Mouse (Mus musculus): ENCODE measurements around the gene Acaa1a. TPM values are rescaled to one million over a fixed set of nuclear protein-coding genes. Genes with fewer than 3 reads are reported as not detected.

Gene Acaa1a
- polyA plus RNA-seq, 1 experiment from 2014 or later = 81.6 TPM

DNA sequence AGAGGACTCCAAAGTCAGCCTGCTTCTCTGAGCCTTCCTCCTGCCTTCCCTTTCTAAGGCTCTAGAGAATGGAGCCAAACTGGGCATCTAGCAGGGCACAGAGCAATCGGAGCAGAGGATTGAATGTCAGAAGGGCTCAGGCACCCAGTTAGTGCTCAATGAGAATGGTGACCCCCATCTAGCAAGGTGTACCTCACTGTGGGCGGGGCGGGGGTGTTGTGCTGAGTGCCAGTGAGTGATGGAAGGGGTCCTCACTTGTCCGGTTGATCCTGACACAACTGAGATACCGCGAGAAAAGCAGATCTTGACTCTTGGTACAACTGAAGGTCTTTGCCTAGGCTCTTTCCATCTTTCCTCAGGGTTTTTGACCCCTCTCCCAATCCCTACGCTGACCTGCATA is 370 bp upstream of the Acaa1a start:
- Histone ChIP-seq H3K4me2 (ENCODE audit: low read length) (peak overlapping the region; percentile 84), H3K27me3 (ENCODE audit: control insufficient read depth, insufficient read depth, low read length) (no peaks in the 10 kb centered on the region), H3K27ac (replicated peaks in 1 of 2; ENCODE audit: control insufficient read depth in 1 of 2, insufficient read depth in 1 of 2, low read depth in 2 of 2, low read length in 2 of 2) (no peak overlapping the region), H3K4me3 (ENCODE audit: control insufficient read depth in 1 of 2, insufficient read depth in 1 of 2, low read depth in 1 of 2, low read length in 2 of 2) (peak overlapping the region; percentile 79 to 89), H3K9me3 (ENCODE audit: control insufficient read depth, low read length) (no peaks in the 10 kb centered on the region), H3K36me3 (ENCODE audit: control insufficient read depth, insufficient read depth, low read length) (peaks cover 23% of the 10 kb centered on the region), H3K4me1 (ENCODE audit: control insufficient read depth in 2 of 2, insufficient read depth in 2 of 2, low read length in 2 of 2) (peaks cover 16 to 21% of the 10 kb centered on the region in 2 experiments), H3K9ac (ENCODE audit: low read length) (peak overlapping the region; percentile 82)
- WGBS = 44% methylated on average over 7 of the region's 7 CpGs
- no peak for ATAC-seq (ENCODE audit: insufficient number of reproducible peaks, insufficient read depth, low FRiP score, low read depth)

DNA sequence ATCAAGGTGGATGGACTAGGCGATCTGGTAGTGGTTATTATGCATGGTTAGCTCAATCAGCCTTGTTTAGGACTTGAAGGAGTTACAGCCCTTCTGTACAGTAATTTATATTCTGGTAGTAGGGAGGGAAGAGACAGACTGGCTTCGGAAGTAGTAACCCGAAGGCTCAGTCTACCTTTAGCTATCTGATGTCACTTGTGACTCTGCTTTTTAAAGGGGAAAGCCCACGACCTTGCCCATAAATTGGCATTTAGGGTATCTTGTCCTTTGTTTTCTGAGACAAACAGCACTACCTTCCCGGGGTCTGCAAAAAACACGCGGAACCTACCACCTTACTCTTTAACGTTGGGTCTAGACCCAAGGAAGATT is 720 bp downstream of the Acaa1a start:
- Histone ChIP-seq H3K27ac (replicated peaks in 1 of 2; ENCODE audit: control insufficient read depth in 1 of 2, insufficient read depth in 1 of 2, low read depth in 2 of 2, low read length in 2 of 2) (peak overlapping the region; percentile 90 to 94), H3K9me3 (ENCODE audit: control insufficient read depth, low read length) (no peaks in the 10 kb centered on the region), H3K27me3 (ENCODE audit: control insufficient read depth, insufficient read depth, low read length) (no peaks in the 10 kb centered on the region), H3K36me3 (ENCODE audit: control insufficient read depth, insufficient read depth, low read length) (peaks cover 34% of the 10 kb centered on the region), H3K4me3 (ENCODE audit: control insufficient read depth in 1 of 2, insufficient read depth in 1 of 2, low read depth in 1 of 2, low read length in 2 of 2) (peak overlapping the region; percentile 79 to 89), H3K9ac (ENCODE audit: low read length) (peak overlapping the region; percentile 82), H3K4me2 (ENCODE audit: low read length) (peak overlapping the region; percentile 84), H3K4me1 (ENCODE audit: control insufficient read depth in 2 of 2, insufficient read depth in 2 of 2, low read length in 2 of 2) (peaks cover 10 to 15% of the 10 kb centered on the region in 2 experiments)
- ATAC-seq (ENCODE audit: insufficient number of reproducible peaks, insufficient read depth, low FRiP score, low read depth) = no peak
- 2% methylated on average over 8 of the region's 8 CpGs for whole genome bisulfite sequencing

DNA sequence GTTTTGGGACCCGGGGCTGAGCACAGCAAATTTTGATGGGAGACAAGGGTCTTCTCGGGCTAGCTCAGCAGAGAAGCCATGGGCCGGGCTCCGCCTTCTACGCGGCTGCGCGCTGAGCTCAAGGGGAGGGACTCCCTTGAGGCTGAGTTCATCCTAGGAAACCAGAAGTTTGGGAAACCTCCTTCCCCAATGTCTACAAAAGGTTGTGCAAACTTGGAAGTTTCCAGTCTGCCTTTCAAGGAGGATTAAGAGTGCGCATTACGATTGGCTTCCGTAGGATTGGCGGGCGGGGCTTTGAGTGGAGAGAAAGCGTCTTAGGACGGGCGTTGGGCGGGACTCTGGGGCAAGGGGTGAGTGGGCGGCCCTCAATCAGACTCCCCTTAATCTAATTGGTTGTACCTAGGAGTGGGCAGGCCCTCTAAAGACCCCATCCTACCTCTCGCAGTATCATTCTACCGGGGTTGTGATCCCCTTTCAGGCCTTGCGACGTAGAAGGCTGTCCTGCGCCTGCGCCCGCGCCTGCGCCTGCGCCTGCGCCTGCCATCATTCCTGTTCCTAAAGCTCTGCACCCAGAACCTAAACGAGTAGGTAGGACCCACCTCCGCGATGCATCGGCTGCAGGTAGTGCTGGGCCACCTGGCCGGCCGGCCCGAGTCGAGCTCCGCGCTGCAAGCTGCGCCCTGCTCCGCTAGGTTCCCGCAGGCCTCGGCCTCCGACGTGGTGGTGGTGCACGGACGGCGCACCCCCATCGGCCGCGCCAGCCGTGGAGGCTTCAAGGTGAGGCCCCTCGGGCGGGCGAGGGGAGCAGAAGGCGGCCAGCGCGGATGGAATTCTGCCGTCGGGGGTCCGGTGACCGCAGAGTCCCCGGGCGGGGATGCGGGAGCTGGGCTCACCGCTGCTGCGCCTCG is 1.7 kb downstream of the Acaa1a start, which contains the start of gene Myd88:
Gene Myd88 (minus strand): TSS at position 503 of the 908 bp plus-strand sequence.
- H3K9ac ChIP-seq (ENCODE audit: low read length) = peak within 1 kb of the TSS; percentile 82
- under 1% methylated on average over 68 of the region's 68 CpGs for WGBS
- H3K4me3 ChIP-seq (ENCODE audit: control insufficient read depth in 1 of 2, insufficient read depth in 1 of 2, low read depth in 1 of 2, low read length in 2 of 2) = peak within 1 kb of the TSS; percentile 79 to 89
- H3K4me1 ChIP-seq (ENCODE audit: control insufficient read depth in 2 of 2, insufficient read depth in 2 of 2, low read length in 2 of 2) = peaks cover 10 to 15% of the 10 kb centered on the region in 2 experiments
- H3K4me2 ChIP-seq (ENCODE audit: low read length) = peak within 1 kb of the TSS; percentile 84
- H3K27me3 ChIP-seq (ENCODE audit: control insufficient read depth, insufficient read depth, low read length) = no peaks in the 10 kb centered on the region
- H3K9me3 ChIP-seq (ENCODE audit: control insufficient read depth, low read length) = no peaks in the 10 kb centered on the region
- peaks cover 44% of the 10 kb centered on the region for H3K36me3 ChIP-seq (ENCODE audit: control insufficient read depth, insufficient read depth, low read length)
- peak within 1 kb of the TSS; percentile 90 to 94 for H3K27ac ChIP-seq (replicated peaks in 1 of 2; ENCODE audit: control insufficient read depth in 1 of 2, insufficient read depth in 1 of 2, low read depth in 2 of 2, low read length in 2 of 2)
- ATAC-seq (ENCODE audit: insufficient number of reproducible peaks, insufficient read depth, low FRiP score, low read depth) = peak; percentile 96

DNA sequence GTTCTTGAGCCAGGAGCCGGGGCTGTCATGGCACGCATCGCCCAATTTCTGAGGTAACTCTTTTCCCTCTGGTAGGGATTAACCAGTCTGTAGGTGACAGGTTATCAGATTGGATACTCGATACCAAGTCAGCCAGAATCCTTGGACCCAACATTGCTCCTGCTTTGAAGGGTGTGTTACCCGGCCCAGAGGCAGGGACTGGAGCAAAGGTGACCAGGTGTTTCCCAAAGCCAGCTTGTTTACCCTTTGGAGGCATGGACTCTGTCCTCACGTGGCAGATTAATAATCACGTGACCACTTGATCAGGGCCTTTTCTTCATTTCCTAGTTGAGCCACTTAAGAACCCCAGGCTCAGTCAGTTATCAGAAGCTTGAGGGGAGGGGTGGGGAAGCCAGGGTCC is 3.3 kb downstream of the Acaa1a start:
- H3K27me3 ChIP-seq (ENCODE audit: control insufficient read depth, insufficient read depth, low read length) = no peaks in the 10 kb centered on the region
- no peaks in the 10 kb centered on the region for H3K9me3 ChIP-seq (ENCODE audit: control insufficient read depth, low read length)
- peaks cover 51% of the 10 kb centered on the region for H3K36me3 ChIP-seq (ENCODE audit: control insufficient read depth, insufficient read depth, low read length)
- H3K27ac ChIP-seq (replicated peaks in 1 of 2; ENCODE audit: control insufficient read depth in 1 of 2, insufficient read depth in 1 of 2, low read depth in 2 of 2, low read length in 2 of 2) = no peak overlapping the region
- peaks cover 10 to 15% of the 10 kb centered on the region in 2 experiments for H3K4me1 ChIP-seq (ENCODE audit: control insufficient read depth in 2 of 2, insufficient read depth in 2 of 2, low read length in 2 of 2)
- 87% methylated on average over 7 of the region's 7 CpGs for WGBS
- H3K4me3 ChIP-seq (ENCODE audit: control insufficient read depth in 1 of 2, insufficient read depth in 1 of 2, low read depth in 1 of 2, low read length in 2 of 2) = no peak overlapping the region
- no peak overlapping the region for H3K4me2 ChIP-seq (ENCODE audit: low read length)
- ATAC-seq (ENCODE audit: insufficient number of reproducible peaks, insufficient read depth, low FRiP score, low read depth) = no peak
- H3K9ac ChIP-seq (ENCODE audit: low read length) = no peak overlapping the region

DNA sequence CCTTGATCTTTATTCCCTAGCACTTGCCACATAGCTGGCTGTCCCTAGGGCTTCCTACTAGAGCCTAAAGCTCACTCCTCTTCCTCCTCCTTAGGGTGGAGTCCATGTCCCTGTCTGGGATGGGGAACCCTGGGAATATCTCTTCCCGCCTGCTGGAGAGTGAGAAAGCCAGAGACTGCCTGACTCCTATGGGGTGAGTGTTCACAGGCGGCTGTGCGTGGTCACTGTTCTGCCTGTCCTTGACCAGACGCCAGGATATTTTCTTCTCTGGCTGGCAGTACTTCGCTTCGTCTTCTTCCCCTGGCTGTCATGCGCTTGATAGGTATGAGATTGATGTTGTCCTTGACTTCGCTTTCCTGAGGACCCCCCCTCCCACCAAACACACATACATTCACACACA is 6.9 kb downstream of the Acaa1a start:
- Histone ChIP-seq H3K4me2 (ENCODE audit: low read length) (no peak overlapping the region), H3K27me3 (ENCODE audit: control insufficient read depth, insufficient read depth, low read length) (no peaks in the 10 kb centered on the region), H3K36me3 (ENCODE audit: control insufficient read depth, insufficient read depth, low read length) (peaks cover 78% of the 10 kb centered on the region), H3K4me3 (ENCODE audit: control insufficient read depth in 1 of 2, insufficient read depth in 1 of 2, low read depth in 1 of 2, low read length in 2 of 2) (no peak overlapping the region), H3K4me1 (ENCODE audit: control insufficient read depth in 2 of 2, insufficient read depth in 2 of 2, low read length in 2 of 2) (peaks cover 4 to 8% of the 10 kb centered on the region in 2 experiments), H3K27ac (replicated peaks in 1 of 2; ENCODE audit: control insufficient read depth in 1 of 2, insufficient read depth in 1 of 2, low read depth in 2 of 2, low read length in 2 of 2) (no peak overlapping the region), H3K9me3 (ENCODE audit: control insufficient read depth, low read length) (no peaks in the 10 kb centered on the region), H3K9ac (ENCODE audit: low read length) (no peak overlapping the region)
- no peak for ATAC-seq (ENCODE audit: insufficient number of reproducible peaks, insufficient read depth, low FRiP score, low read depth)
- WGBS = 86% methylated on average over 8 of the region's 8 CpGs

DNA sequence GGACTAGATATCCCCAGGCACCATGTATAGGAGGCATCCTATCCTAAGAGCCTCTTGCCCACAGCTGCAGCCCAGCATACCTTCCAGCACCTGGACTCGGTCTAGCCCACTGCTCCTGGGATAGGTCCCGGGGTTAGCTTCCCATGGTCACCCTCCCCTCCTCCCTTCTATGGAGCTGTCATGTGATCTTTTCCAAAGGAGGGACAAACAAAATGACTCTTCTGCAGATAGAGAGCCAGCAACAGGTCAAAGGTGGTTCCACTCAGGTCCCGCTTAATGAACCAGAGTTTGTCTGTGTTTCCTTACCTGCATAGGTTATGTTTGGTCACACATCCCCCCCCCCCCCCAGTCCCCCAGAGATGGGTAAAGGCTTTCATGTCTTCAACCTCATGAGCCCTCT is 11.1 kb downstream of the Acaa1a start:
- no peaks in the 10 kb centered on the region for H3K27me3 ChIP-seq (ENCODE audit: control insufficient read depth, insufficient read depth, low read length)

DNA sequence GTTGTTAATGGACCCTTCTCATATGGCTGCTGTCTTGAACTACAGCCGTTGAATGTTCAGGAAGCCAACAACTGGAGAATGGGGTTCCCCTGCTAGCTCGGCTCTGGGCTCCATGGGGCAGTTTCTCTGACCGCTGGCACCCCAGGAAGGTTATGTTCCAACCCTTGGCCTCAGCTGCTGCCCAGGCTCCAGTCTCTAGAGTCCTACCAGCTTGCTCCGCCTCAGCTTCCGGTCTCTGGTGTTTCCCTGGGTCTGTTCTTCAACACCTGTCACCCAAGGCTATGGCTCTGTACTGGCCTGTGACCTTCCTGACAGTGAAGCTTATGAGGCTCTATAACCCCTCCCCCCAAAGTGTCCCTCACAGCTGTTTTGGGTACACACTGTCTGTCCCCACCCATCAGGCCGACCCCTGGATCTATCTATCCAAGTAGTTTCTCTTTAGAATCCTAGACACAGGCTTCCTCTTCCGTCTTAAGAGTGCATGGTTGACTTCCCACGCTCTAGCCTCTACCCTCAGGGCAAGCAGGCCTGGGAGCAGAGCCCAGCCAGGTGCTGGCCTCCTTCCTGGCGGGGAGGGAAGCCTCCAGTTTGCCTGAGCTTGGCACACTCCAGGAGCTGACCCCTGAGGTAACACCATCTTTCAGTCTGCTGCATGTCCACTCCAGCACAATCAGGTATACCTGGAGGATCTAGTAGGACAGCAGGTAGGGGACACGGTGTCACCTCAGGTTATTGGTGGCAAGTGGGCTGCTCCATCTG is 11.7 kb downstream of the Acaa1a start:
- Histone ChIP-seq H3K36me3 (ENCODE audit: control insufficient read depth, insufficient read depth, low read length) (peaks cover 45% of the 10 kb centered on the region), H3K9me3 (ENCODE audit: control insufficient read depth, low read length) (no peaks in the 10 kb centered on the region), H3K27ac (replicated peaks in 1 of 2; ENCODE audit: control insufficient read depth in 1 of 2, insufficient read depth in 1 of 2, low read depth in 2 of 2, low read length in 2 of 2) (no peak overlapping the region), H3K4me2 (ENCODE audit: low read length) (no peak overlapping the region), H3K4me3 (ENCODE audit: control insufficient read depth in 1 of 2, insufficient read depth in 1 of 2, low read depth in 1 of 2, low read length in 2 of 2) (no peak overlapping the region), H3K4me1 (ENCODE audit: control insufficient read depth in 2 of 2, insufficient read depth in 2 of 2, low read length in 2 of 2) (no peaks in the 10 kb centered on the region), H3K9ac (ENCODE audit: low read length) (no peak overlapping the region), H3K27me3 (ENCODE audit: control insufficient read depth, insufficient read depth, low read length) (no peaks in the 10 kb centered on the region)
- WGBS = 90% methylated on average over 10 of the region's 10 CpGs
- no peak for ATAC-seq (ENCODE audit: insufficient number of reproducible peaks, insufficient read depth, low FRiP score, low read depth)

More for the DNA sequence above, 11.1 kb downstream of the Acaa1a start:
- WGBS = 89% methylated on average over 3 of the region's 3 CpGs
- no peaks in the 10 kb centered on the region for H3K9me3 ChIP-seq (ENCODE audit: control insufficient read depth, low read length)
- no peak overlapping the region for H3K9ac ChIP-seq (ENCODE audit: low read length)
- H3K4me3 ChIP-seq (ENCODE audit: control insufficient read depth in 1 of 2, insufficient read depth in 1 of 2, low read depth in 1 of 2, low read length in 2 of 2) = no peak overlapping the region
- no peak overlapping the region for H3K27ac ChIP-seq (replicated peaks in 1 of 2; ENCODE audit: control insufficient read depth in 1 of 2, insufficient read depth in 1 of 2, low read depth in 2 of 2, low read length in 2 of 2)
- no peak for ATAC-seq (ENCODE audit: insufficient number of reproducible peaks, insufficient read depth, low FRiP score, low read depth)
- no peak overlapping the region for H3K4me2 ChIP-seq (ENCODE audit: low read length)
- H3K4me1 ChIP-seq (ENCODE audit: control insufficient read depth in 2 of 2, insufficient read depth in 2 of 2, low read length in 2 of 2) = no peaks in the 10 kb centered on the region
- peaks cover 51% of the 10 kb centered on the region for H3K36me3 ChIP-seq (ENCODE audit: control insufficient read depth, insufficient read depth, low read length)

Data from heart, embryonic 14.5 days (tissue).